Mouse (Mus musculus): ENCODE data around the gene Tpm3. TPM values are rescaled to one million over a fixed set of nuclear protein-coding genes. Genes with fewer than 3 reads are reported as not detected.
A peak's percentile ranks its signal among the peaks of the same experiment; 100 is the strongest.
"Not testable (repeated sequence)": the region's sequence is repeated elsewhere in the genome, so short reads cannot be mapped to it uniquely, and the experiment has no call there.

The Tpm3 gene
- polyA plus RNA-seq, 2 experiments from 2014 or later: 868 to 1,085 TPM

- ATAC-seq: no peak
Measured at GRCm38 (mm10) chr3:90083698-90084324, 11.4 kb downstream of the Tpm3 start.

- ATAC-seq: no peak
Measured at GRCm38 (mm10) chr3:90084790-90085189, 12.3 kb downstream of the Tpm3 start.

GRCm38 (mm10) chr3:90085281-90085680, 12.8 kb downstream of the Tpm3 start:
- no peak for ATAC-seq

DNA sequence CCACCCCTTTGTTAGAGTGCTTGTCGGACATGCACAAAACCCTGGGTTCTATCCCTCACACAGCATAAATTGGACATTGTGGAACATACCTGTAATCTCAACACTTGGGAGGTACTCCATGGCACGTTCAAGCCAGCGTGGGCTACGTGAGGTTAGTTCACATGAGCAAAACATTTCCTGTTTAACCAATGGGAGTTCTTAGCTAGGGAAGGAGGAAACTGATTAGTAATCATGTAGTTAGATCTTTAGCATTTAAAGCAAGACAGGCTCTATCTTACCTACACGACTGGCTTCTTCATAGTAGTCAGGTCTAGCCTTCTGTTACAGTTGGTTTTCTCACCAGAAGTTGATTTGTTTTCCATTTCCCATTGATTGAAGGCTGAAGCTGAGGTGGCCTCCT, 13.6 kb downstream of the Tpm3 start:
- ATAC-seq: peak; percentile 38

DNA sequence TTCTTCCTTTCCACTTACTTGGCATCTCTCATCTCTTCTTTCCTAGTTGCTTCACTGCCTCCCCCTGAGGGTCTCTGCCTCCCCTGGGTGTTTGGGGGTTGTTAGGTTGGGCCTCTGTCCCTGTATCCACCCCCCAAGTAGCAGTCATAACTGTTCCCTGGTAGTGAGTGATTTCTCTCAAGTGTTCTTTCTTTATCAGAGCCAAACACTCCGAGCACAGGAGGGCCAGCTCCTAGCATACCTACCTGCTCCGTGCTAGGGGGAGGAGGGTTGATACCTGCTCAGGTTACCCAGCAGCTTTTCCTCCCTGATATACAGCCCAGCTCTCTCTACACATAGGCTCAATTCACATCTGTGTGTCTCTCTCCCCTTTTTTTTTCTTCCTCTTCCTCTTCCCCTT, 16.2 kb downstream of the Tpm3 start:
- no peak for ATAC-seq

- no peak for ATAC-seq
Measured at GRCm38 (mm10) chr3:90090892-90091291, 18.4 kb downstream of the Tpm3 start.

GRCm38 (mm10) chr3:90094453-90094852, 22.0 kb downstream of the Tpm3 start:
- no peak for ATAC-seq

GRCm38 (mm10) chr3:90097928-90098327, 25.5 kb downstream of the Tpm3 start:
- no peak for ATAC-seq

DNA sequence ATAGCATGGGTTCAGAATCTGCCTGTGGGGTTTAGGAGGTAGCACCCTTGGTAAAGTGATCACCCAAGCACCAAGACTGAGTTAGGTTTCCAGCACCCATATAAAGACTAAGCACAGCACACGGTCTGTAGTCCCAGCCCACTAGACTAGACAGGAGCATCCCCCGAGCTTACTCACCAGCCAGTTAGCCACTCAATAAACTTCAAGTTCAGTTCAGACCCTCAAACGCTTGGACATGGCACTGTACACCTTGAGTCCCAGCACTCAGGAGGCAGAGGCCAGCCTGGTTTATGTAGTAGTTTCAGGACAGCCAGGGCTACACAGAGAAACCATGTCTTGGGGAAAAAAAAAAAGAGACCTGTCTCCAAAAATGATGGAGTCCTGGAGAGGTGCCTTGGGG, 28.6 kb downstream of the Tpm3 start:
- no peak for ATAC-seq

- ATAC-seq: peak; percentile 84
Measured at GRCm38 (mm10) chr3:90101673-90102072, 29.2 kb downstream of the Tpm3 start.

DNA sequence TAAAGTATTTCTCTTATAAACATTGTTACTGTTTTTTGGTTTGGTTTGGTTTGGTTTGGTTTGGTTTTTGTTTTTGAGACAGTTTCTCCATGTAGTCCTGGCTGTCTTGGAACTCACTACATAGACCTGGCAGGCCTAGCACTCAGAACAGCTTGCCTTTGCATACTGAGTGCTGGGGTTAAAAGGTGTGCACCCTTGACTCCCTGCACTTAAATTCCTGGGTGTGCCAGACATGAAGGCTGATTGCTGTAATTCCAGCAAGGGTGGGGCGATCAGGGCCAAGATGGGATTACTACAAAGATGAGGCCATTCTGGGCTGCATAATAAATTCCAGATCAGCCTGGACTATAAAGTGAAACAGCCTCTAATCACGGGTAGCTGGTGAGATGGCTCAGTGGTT, 29.8 kb downstream of the Tpm3 start:
- no peak for ATAC-seq

DNA sequence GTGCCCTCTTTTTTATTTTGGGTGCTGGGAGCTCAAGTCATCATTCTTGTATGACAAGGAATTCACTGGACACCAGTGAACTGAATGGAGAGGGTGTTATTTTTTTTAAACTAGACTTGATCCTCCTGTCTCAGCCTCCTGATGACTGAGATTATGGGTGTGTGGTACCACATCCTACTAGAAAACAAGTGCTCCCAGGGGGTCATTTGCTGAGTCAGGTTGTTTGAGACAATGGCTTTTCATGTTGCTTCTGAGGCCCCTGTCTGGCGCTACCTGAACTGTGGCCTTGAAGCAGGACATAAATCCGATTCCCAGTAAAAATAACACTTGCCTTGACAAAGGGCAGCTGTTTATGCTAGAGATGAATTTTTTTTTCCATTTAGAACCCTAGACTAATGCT, 30.7 kb downstream of the Tpm3 start:
- ATAC-seq: no peak

DNA sequence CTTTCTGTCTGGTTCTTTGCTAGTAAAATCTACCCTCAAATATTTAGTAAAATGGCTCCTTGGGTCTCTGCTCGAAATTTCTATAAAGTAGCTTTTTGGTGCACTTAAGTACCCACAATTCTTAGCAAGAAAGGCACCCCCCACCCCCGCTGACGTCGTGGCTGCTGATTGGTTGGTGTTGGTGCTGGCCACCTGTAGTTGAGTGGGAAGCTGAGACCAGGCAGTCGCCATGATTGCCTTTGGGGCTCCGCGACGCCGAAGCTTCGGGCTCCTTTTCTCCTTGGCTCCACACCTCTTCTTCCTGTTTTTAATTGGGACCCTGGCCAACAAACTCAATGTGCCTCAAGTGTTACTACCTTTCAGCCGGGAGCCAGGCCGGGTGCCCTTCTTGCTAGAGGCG, 31.5 kb downstream of the Tpm3 start, which contains the start of gene Nup210l:
Nup210l (plus strand) TSS at position 195 of the 400 bp plus-strand sequence.
- ATAC-seq: no peak

DNA sequence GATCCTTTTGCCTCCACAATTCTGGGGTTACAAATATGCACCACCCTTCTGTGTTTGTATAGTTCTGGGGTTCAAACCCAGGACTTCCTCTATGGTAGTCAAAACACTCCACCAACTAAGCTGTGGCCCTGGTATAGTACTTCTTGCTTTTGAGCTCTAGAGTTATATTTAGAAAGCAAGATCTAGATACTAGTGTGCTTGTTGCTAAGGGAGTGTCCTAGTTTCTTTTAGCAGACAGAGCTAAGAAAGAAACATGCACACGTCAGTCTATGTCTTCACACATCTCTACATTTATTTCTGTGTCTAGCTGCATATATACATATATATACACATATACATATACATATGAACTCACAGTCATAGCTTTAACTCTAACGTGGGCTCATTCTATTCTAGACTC, 39.3 kb downstream of the Tpm3 start:
- ATAC-seq: peak; percentile 39

DNA sequence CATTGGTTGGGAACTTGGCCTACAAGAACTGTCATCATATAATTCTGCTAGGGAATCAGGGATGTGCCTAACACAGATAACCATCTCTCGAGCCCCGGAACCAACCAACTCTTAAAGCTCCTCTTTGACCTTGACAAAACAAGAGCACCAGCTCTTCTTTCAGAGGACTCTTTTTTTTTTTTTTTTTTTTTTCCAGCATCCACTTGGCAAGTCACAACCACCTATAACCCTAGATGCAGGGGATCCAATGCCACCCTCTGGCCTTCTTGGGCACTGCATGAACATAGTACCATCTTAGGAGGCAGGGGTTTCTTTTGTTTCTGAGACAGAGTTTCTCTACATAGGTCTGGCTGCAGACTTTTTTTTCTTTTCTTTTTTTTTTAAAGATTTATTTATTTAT, 41.9 kb downstream of the Tpm3 start:
- ATAC-seq: no peak

DNA sequence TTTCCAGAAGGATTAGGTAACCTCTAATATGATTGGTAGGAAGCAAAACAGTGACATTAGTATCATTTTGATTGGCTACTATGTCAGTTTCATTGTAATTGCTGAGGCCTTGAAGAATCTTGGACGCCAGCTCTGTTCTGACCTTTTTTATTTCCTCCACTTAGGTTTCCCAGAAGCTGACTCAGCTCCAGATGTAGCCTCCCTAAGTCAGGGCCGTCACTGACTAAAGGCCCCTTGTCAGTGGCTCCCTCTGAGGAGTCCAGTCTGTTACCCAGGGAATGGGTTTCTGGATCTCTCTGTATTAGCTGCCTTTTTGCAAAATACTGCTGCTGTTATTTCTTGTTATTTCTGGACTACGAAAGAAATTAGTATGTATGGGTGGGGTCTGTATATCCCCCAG, 43.1 kb downstream of the Tpm3 start:
- no peak for ATAC-seq

GRCm38 (mm10) chr3:90118132-90118790, 45.8 kb downstream of the Tpm3 start:
- ATAC-seq: no peak

DNA sequence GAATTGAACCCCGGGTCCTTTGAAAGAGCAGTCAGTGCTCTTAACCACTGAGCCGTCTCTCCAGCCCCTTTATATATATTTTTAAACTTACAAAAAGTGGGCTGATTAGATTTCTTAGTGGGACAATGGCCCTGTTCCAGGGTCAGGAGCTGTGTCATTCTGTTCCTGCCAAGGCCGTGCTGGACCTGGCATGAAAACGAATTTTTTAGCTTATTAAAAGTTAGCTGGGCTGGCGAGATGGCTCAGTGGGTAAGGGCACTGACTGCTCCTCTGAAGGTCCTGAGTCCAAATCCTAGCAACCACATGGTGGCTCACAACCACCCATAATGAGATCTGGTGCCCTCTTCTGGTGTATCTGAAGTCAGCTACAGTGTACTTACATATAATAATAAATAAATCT, 49.6 kb downstream of the Tpm3 start:
- ATAC-seq: not testable (repeated sequence)

- ATAC-seq: no peak
Measured at GRCm38 (mm10) chr3:90125710-90126109, 53.3 kb downstream of the Tpm3 start.

- no peak for ATAC-seq
Measured at GRCm38 (mm10) chr3:90127881-90128280, 55.4 kb downstream of the Tpm3 start.

GRCm38 (mm10) chr3:90132745-90133144, 60.3 kb downstream of the Tpm3 start:
- ATAC-seq: no peak

- ATAC-seq: no peak
Measured at GRCm38 (mm10) chr3:90133331-90133730, 60.9 kb downstream of the Tpm3 start.

GRCm38 (mm10) chr3:90134483-90134882, 62.0 kb downstream of the Tpm3 start:
- no peak for ATAC-seq

DNA sequence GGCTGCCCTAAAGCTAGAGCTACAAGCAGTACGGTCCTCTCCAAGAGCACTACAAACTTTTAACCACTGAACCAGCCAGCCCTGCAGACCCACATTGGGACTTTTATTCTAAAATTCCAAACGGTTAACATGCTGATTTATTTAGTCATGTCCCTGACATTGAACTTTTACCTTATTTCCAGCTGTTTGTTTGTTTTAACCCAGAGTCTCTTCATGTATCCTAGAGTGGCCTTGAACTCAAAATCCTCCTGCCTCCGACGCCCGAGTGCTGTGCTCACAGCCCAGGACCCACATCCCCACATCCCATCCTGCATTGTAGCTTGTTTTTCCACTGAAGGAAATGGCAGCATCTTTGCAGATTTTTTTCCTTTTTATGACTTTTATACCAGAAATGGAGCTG, 62.5 kb downstream of the Tpm3 start:
- no peak for ATAC-seq

DNA sequence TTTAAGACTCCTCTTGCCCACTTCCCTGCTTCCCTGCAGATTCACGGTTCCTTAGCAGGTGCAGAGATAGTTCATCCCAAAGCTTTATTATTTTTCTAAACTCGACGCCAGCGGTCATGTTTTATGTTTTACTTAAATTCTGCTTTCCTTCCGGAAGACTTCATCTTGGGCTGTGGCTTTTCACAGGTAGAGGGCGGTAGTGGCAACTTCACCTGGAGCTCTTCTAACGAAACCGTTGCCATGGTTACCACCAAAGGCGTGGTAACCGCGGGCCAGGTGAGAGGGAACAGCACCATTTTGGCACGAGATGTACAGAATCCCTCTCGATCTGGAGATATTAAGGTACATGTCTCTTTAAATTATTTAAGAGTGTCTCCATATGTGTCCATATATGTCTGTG, 64.2 kb downstream of the Tpm3 start:
- ATAC-seq: no peak
